Mouse (Mus musculus) liver, embryonic 16.5 days (tissue): Measurements from ENCODE around the gene Eef1a1. TPM values are rescaled to one million over a fixed set of nuclear protein-coding genes. Genes with fewer than 3 reads are reported as not detected.

Experiments
- ATAC-seq: fragments of 200-750 bp; cut with Nextera tagmentation; 2 replicates; pipeline ENCODE4 v1.8.0; 2017; ENCODE audit warnings: low read depth, mild to moderate bottlenecking, moderate number of reproducible peaks, moderate library complexity
- H3K27ac ChIP-seq: fragments of 300-500 bp; sonication (generic); 2 replicates; pipeline ENCODE4 v1.5.1; 2014; ENCODE audit warnings: mild to moderate bottlenecking, low read length
- H3K27me3 ChIP-seq: fragments of 300-500 bp; sonication (generic); 2 replicates; pipeline ENCODE4 v1.6.1; 2014; ENCODE audit warnings: low read depth, low read length, mixed read lengths; ENCODE audit not compliant: control insufficient read depth, insufficient read depth
- H3K36me3 ChIP-seq: fragments of 300-500 bp; sonication (generic); 2 replicates; pipeline ENCODE4 v1.6.1; 2014; ENCODE audit warnings: mild to moderate bottlenecking; ENCODE audit not compliant: control insufficient read depth, insufficient read depth
- H3K4me1 ChIP-seq: fragments of 300-500 bp; sonication (generic); 2 replicates; pipeline ENCODE4 v1.6.1; 2014; ENCODE audit warnings: low read depth, low read length, mixed read lengths; ENCODE audit not compliant: control insufficient read depth
- H3K4me2 ChIP-seq: fragments of 300-500 bp; sonication (generic); 2 replicates; pipeline ENCODE4 v1.6.1; 2014; ENCODE audit warnings: low read depth, low read length, mixed read lengths
- H3K4me3 ChIP-seq: fragments of 300-500 bp; sonication (generic); 2 replicates; pipeline ENCODE4 v1.5.1; 2014; ENCODE audit warnings: low read depth, mild to moderate bottlenecking, low read length
- H3K9ac ChIP-seq: fragments of 300-500 bp; sonication (generic); 2 replicates; pipeline ENCODE4 v1.6.1; 2014; ENCODE audit warnings: low read depth, low read length
- H3K9me3 ChIP-seq: fragments of 300-500 bp; sonication (generic); replicated peaks from 2 replicates; pipeline ENCODE4 v1.6.1; 2016; ENCODE audit warnings: low read length; ENCODE audit not compliant: control insufficient read depth
- WGBS: fragments of 180-500 bp; shearing (Covaris S2); extraction: QIAGEN DNeasy Blood & Tissue Kit; methylation state at CpG from one replicate; pipeline ENCODE4 v1.1.7; 2014; ENCODE audit not compliant: insufficient replicate concordance; 5-methylcytosine and 5-hydroxymethylcytosine counted together
- polyA plus RNA-seq: library from polyadenylated mRNA; unstranded; fragments of >200 nt; fragmentation: Nextera tagmentation; extraction: Ambion mirVana; gene quantifications from 2 replicates; pipeline ENCODE4 v1.2.1, GENCODE M21; 2015

The Eef1a1 gene
- polyA plus RNA-seq, 1 experiment from 2014 or later: 1,873 TPM

DNA sequence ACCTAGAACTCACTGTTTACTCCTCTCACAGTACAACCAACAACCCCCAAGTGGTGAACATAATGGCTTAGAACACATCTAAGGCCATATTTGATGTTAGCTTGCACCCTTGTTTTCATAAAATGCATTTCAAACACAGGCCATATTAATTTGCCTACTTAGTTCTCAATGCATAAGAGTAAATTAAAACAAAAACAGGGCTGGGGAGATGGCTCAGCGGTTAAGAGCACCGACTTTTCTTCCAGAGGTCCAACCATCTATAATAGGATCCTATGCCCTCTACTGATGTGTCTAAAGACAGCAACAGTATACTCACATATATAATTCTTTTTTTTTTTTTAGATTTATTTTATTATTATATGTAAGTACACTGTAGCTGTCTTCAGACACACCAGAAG is 13.6 kb downstream of the Eef1a1 start:
- Histone ChIP-seq H3K4me2 (no peak overlapping the region), H3K9me3 (no peaks in the 10 kb centered on the region), H3K9ac (no peak overlapping the region), H3K4me3 (no peak overlapping the region), H3K4me1 (no peaks in the 10 kb centered on the region; the same call in 1 of the 2 replicates), H3K27me3 (no peaks in the 10 kb centered on the region), H3K27ac (no peak overlapping the region), H3K36me3 (peaks cover 42% of the 10 kb centered on the region)
- no peak for ATAC-seq
- WGBS: 79% methylated on average over 2 of the region's 2 CpGs

DNA sequence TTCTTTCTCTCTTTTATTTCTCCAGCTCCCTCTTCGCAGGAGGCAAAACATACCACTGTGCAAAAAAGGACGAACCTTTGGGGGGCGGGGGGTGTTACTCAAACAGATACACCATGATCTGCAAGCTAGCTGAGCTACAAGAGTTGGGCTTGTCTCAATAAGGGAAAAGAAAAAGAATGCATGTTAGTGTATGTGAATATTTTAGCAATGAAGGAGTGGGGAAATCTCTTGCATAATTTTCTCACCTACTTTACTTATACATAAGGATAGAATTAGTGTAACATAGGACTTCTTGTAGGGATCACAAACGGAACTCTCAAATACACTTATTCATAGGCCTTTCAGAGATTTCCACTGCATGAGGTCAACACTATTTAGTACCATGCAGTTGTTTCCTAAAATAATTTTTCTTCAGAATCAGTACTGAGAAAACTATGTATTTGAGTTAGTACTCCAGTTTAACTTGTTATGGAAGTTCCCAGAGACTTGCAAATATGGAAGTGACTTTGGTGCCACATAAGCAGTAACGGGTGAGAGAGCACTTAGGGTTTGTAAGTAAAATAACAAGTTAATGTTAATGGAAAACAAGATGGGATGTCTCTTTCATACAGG is 14.1 kb downstream of the Eef1a1 start:
- H3K27me3 ChIP-seq: no peaks in the 10 kb centered on the region
- WGBS: 67% methylated on average over 5 of the region's 5 CpGs
- no peak overlapping the region for H3K27ac ChIP-seq
- no peaks in the 10 kb centered on the region; the same call in 1 of the 2 replicates for H3K4me1 ChIP-seq
- no peak for ATAC-seq
- H3K4me3 ChIP-seq: no peak overlapping the region
- no peak overlapping the region for H3K4me2 ChIP-seq
- no peaks in the 10 kb centered on the region for H3K9me3 ChIP-seq
- peaks cover 43% of the 10 kb centered on the region for H3K36me3 ChIP-seq
- no peak overlapping the region for H3K9ac ChIP-seq

DNA sequence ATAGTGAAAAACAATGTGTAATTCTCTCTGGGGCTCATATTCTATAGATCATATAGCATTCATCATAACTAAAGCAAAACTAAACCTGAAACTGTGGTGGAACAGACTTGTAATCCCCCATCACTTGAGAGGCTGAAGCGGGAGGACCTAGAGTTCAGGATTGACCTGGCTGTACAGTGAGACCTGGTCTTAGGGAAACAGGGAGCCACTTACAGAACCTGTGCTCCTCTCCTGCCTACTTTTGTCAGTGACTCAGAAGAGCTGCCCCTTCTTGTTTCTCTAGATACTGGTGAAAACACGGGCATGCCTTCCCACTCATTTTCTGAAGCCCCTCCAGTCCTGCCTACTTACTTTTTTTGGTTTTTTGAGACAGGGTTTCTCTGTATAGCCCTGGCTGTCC is 14.7 kb downstream of the Eef1a1 start:
- no peak overlapping the region for H3K9ac ChIP-seq
- no peaks in the 10 kb centered on the region for H3K27me3 ChIP-seq
- H3K36me3 ChIP-seq: peaks cover 39% of the 10 kb centered on the region
- H3K4me3 ChIP-seq: no peak overlapping the region
- H3K9me3 ChIP-seq: no peaks in the 10 kb centered on the region
- 64% methylated on average over 2 of the region's 2 CpGs for WGBS
- H3K4me2 ChIP-seq: no peak overlapping the region
- ATAC-seq: no peak
- no peak overlapping the region for H3K27ac ChIP-seq
- H3K4me1 ChIP-seq: no peaks in the 10 kb centered on the region

DNA sequence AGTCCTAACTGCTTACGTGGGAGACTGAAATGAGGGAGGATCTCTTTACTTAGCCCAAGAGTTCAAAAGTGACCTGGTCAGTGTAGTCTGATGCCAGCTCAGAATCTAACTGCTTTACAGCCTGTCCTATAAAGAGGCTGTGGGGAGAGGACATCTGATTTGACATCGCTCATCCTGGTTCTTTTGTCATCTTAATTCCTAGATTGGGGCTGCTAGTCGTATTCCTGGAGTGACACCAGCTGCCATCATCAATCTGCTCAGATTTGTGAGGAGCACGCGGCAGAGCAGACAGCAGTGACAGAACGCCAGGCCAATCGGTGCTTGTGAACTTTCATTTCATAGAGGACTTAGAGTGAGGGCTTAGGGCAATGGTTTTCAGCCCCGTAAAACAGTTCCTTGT is 15.4 kb downstream of the Eef1a1 start:
- H3K36me3 ChIP-seq: peaks cover 40% of the 10 kb centered on the region

DNA sequence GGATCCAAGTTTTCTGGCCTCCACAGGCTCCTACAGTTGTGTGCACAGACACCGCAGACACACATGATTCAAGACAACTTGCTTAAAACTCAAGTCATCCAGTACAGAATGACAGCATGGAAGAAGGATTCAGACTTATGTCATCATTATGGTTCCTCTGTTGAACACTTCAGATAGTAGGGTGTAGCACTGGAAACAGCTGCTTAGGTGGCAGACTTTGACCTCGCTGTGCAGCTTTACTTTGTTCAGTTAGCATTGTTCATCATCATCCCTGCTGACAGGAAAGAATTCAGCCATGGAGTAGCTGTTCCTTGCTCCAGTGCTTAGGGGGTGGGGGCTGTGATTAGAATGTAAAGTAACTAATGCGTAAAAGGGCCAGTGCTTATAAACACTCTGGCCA is 23.2 kb downstream of the Eef1a1 start:
- no peak for ATAC-seq

More for the DNA sequence above, 15.4 kb downstream of the Eef1a1 start:
- no peak overlapping the region for H3K27ac ChIP-seq
- no peaks in the 10 kb centered on the region for H3K4me1 ChIP-seq
- H3K4me2 ChIP-seq: no peak overlapping the region
- no peak overlapping the region for H3K9ac ChIP-seq
- no peaks in the 10 kb centered on the region for H3K9me3 ChIP-seq
- H3K4me3 ChIP-seq: no peak overlapping the region
- no peak for ATAC-seq
- WGBS: 82% methylated on average over 8 of the region's 8 CpGs
- H3K27me3 ChIP-seq: no peaks in the 10 kb centered on the region

DNA sequence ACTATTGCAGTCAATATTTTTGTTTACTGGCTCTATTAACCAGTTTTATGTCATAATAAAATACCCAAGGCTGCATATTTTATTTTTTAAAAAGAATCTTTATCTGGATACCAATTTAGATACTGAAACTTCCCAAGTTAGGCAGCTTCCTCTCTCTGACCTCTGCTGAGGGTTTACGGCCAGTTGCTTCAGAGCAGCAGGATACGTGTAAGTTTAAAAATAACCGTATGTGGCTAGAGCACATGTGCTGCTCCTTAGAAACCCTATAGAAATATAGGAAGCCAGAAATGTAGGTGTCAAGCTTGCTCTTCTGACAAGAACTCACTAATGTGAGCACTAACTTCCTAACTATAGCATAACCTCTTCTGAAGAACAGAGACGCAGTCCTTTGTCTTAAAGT is 25.6 kb downstream of the Eef1a1 start:
- no peaks in the 10 kb centered on the region for H3K4me1 ChIP-seq
- no peak overlapping the region for H3K9ac ChIP-seq
- no peak overlapping the region for H3K4me3 ChIP-seq
- H3K27ac ChIP-seq: no peak overlapping the region
- no peaks in the 10 kb centered on the region for H3K9me3 ChIP-seq
- no peak for ATAC-seq
- no peaks in the 10 kb centered on the region for H3K27me3 ChIP-seq
- peaks cover 56% of the 10 kb centered on the region for H3K36me3 ChIP-seq
- H3K4me2 ChIP-seq: no peak overlapping the region
- WGBS: 71% methylated on average over 4 of the region's 4 CpGs

More for the DNA sequence above, 23.2 kb downstream of the Eef1a1 start:
- no peak overlapping the region for H3K9ac ChIP-seq
- no peak overlapping the region for H3K4me2 ChIP-seq
- H3K4me3 ChIP-seq: no peak overlapping the region
- H3K9me3 ChIP-seq: no peaks in the 10 kb centered on the region
- no peaks in the 10 kb centered on the region for H3K27me3 ChIP-seq
- H3K36me3 ChIP-seq: peaks cover 51% of the 10 kb centered on the region
- 83% methylated on average over 3 of the region's 3 CpGs for WGBS
- H3K27ac ChIP-seq: no peak overlapping the region
- H3K4me1 ChIP-seq: no peaks in the 10 kb centered on the region

DNA sequence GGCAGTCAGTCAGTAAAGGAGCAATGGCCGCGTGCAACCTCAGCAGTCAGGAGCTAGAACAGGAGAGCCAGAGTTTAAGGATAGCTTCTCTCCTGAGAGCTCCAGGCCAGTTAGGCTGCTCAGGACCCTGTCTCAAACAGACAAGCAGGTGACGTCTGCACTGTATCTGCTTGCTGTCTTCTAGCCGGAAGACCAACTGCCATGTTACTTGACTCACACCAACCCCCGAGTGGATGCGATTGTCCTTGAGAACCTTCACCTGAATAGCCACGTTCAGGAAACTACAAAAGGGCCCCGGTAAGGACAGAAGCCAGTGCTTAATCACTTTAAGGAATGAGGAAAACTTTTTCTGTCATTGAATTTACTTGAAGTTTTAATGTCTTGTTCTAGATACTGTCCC is 31.9 kb downstream of the Eef1a1 start:
- no peaks in the 10 kb centered on the region; the same call in 1 of the 2 replicates for H3K4me1 ChIP-seq
- no peaks in the 10 kb centered on the region for H3K9me3 ChIP-seq
- no peak for ATAC-seq
- H3K4me3 ChIP-seq: no peak overlapping the region
- H3K4me2 ChIP-seq: no peak overlapping the region
- H3K36me3 ChIP-seq: peaks cover 55% of the 10 kb centered on the region
- H3K9ac ChIP-seq: no peak overlapping the region
- H3K27ac ChIP-seq: no peak overlapping the region
- WGBS: 89% methylated on average over 8 of the region's 8 CpGs
- no peaks in the 10 kb centered on the region for H3K27me3 ChIP-seq

DNA sequence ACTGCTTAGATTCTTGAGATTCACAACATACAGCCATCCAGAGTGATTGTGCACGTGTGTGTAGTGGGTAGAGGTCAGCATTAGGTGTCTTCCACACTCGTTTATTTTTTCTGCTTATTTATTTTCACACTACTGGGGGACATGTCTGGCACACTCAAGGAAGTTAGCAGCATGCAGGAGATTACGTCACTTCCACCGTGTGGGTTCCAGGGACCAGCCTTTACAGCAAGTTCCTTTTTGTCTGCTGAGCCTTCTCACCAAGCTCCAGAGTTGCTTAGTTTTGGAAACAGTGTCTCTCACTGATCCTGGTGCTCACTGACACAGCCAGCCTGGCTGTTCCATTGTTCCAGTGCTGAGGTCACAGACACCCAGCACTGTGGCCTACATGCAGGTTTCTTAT is 37.6 kb downstream of the Eef1a1 start:
- no peaks in the 10 kb centered on the region for H3K27me3 ChIP-seq
- 32% methylated on average over 4 of the region's 4 CpGs for WGBS
- H3K4me1 ChIP-seq: peaks cover 17% of the 10 kb centered on the region
- ATAC-seq: no peak
- no peak overlapping the region for H3K4me3 ChIP-seq
- no peak overlapping the region for H3K9ac ChIP-seq
- no peaks in the 10 kb centered on the region for H3K9me3 ChIP-seq
- no peak overlapping the region for H3K27ac ChIP-seq
- H3K36me3 ChIP-seq: peaks cover 24% of the 10 kb centered on the region
- H3K4me2 ChIP-seq: no peak overlapping the region

DNA sequence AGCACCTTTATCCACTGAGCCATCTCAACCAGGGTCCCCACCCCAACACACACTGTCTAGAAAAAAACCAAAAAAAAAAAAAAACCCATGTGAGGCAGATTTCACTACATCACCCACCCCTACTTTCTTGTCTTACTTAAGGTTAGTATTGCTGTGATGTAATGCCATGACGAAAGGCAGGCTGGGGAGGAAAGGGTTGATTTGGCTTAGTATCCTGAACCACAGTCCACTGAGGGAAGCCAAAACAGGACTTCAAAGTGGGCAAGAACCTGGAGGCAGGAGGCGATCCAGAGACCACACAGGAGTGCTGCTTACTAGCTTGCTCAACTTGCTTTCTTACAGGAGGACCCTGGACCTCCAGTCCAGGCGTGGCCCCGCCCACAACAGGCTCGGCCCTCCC is 38.5 kb downstream of the Eef1a1 start:
- Histone ChIP-seq H3K36me3 (peaks cover 24% of the 10 kb centered on the region), H3K9ac (no peak overlapping the region), H3K27ac (no peak overlapping the region), H3K4me3 (no peak overlapping the region), H3K4me1 (peaks cover 17% of the 10 kb centered on the region), H3K4me2 (no peak overlapping the region), H3K9me3 (no peaks in the 10 kb centered on the region), H3K27me3 (no peaks in the 10 kb centered on the region; the same call in 1 of the 2 replicates)
- WGBS: 58% methylated on average over 5 of the region's 5 CpGs
- no peak for ATAC-seq
